Mouse (Mus musculus) embryonic facial prominence, embryonic 12.5 days (tissue): ENCODE data around the gene Tbc1d8. TPM values are rescaled to one million over a fixed set of nuclear protein-coding genes. Genes with fewer than 3 reads are reported as not detected.

Source experiments
- ATAC-seq: fragments of 200-750 bp; cut with Nextera tagmentation; 2 replicates; pipeline ENCODE4 v1.8.0; 2017; ENCODE audit not compliant: insufficient number of reproducible peaks, insufficient read depth, low FRiP score, low TSS enrichment
- H3K27ac ChIP-seq: fragments of 300-500 bp; sonication (generic); 2 replicates; pipeline ENCODE4 v1.5.1; 2016; ENCODE audit warnings: mild to moderate bottlenecking
- H3K27me3 ChIP-seq: fragments of 300-500 bp; sonication (generic); 2 replicates; pipeline ENCODE4 v1.6.1; 2016; ENCODE audit warnings: mild to moderate bottlenecking, moderate library complexity
- H3K36me3 ChIP-seq: fragments of 300-500 bp; sonication (generic); 2 replicates; pipeline ENCODE4 v1.6.1; 2016; ENCODE audit warnings: mild to moderate bottlenecking
- H3K4me1 ChIP-seq: fragments of 300-500 bp; sonication (generic); 2 replicates; pipeline ENCODE4 v1.6.1; 2016
- H3K4me2 ChIP-seq: fragments of 300-500 bp; sonication (generic); replicated peaks from 2 replicates; pipeline ENCODE4 v1.6.1; 2016; ENCODE audit warnings: mild to moderate bottlenecking, moderate library complexity
- H3K4me3 ChIP-seq: fragments of 300-500 bp; sonication (generic); 2 replicates; pipeline ENCODE4 v1.5.1; 2016; ENCODE audit warnings: mild to moderate bottlenecking
- H3K9ac ChIP-seq: fragments of 300-500 bp; sonication (generic); 2 replicates; pipeline ENCODE4 v1.6.1; 2016; ENCODE audit warnings: mild to moderate bottlenecking, moderate library complexity
- H3K9me3 ChIP-seq: fragments of 300-500 bp; sonication (generic); 2 replicates; pipeline ENCODE4 v1.6.1; 2016; ENCODE audit warnings: mild to moderate bottlenecking, moderate library complexity
- WGBS: fragments of 180-500 bp; shearing (Covaris S2); methylation state at CpG from one replicate; pipeline ENCODE4 v1.1.7; 2016; 5-methylcytosine and 5-hydroxymethylcytosine counted together
- polyA plus RNA-seq: library from polyadenylated mRNA; unstranded; fragments of >200 nt; fragmentation: Nextera tagmentation; extraction: Ambion mirVana; gene quantifications from 2 replicates; pipeline ENCODE4 v1.2.1, GENCODE M21; 2016

Gene Tbc1d8
- polyA plus RNA-seq, 1 experiment from 2014 or later, result 9.4 TPM

GRCm38 (mm10) chr1:39372220-39372843 lies 106.2 kb downstream of the Tbc1d8 start:
- no peak overlapping the region for H3K9ac ChIP-seq
- no peak overlapping the region for H3K27ac ChIP-seq
- peaks cover 13% of the 10 kb centered on the region for H3K4me1 ChIP-seq
- H3K27me3 ChIP-seq, result no peaks in the 10 kb centered on the region
- H3K4me3 ChIP-seq, result no peak overlapping the region
- WGBS, result 85% methylated on average over 8 of the region's 8 CpGs
- H3K36me3 ChIP-seq, result peaks cover 51% of the 10 kb centered on the region
- H3K4me2 ChIP-seq, result no peak overlapping the region
- no peaks in the 10 kb centered on the region for H3K9me3 ChIP-seq
- ATAC-seq, result no peak

- H3K27me3 ChIP-seq, result no peaks in the 10 kb centered on the region
- H3K9me3 ChIP-seq, result no peaks in the 10 kb centered on the region
- H3K4me2 ChIP-seq, result no peak overlapping the region
- no peak for ATAC-seq
- no peak overlapping the region for H3K9ac ChIP-seq
- H3K4me3 ChIP-seq, result no peak overlapping the region
- peaks cover 51% of the 10 kb centered on the region for H3K36me3 ChIP-seq
- peaks cover 19% of the 10 kb centered on the region for H3K4me1 ChIP-seq
- WGBS, result 92% methylated on average over 6 of the region's 6 CpGs
- H3K27ac ChIP-seq, result no peak overlapping the region
Measured at GRCm38 (mm10) chr1:39370431-39370830, 108.1 kb downstream of the Tbc1d8 start.

- Histone ChIP-seq H3K9me3 (no peaks in the 10 kb centered on the region), H3K4me1 (peaks cover 19% of the 10 kb centered on the region), H3K36me3 (peaks cover 39% of the 10 kb centered on the region), H3K4me2 (peak overlapping the region; percentile 90), H3K9ac (peak overlapping the region; percentile 98), H3K27me3 (no peaks in the 10 kb centered on the region), H3K4me3 (peak overlapping the region; percentile 95), H3K27ac (peak overlapping the region; percentile 91)
- under 1% methylated on average over 34 of the region's 34 CpGs for WGBS
- ATAC-seq, result peak; percentile 19; the same call in 1 of the 2 replicates
Measured at GRCm38 (mm10) chr1:39368267-39368841, 110.2 kb downstream of the Tbc1d8 start.

- H3K4me1 ChIP-seq, result peaks cover 19% of the 10 kb centered on the region
- H3K27me3 ChIP-seq, result no peaks in the 10 kb centered on the region
- WGBS, result under 1% methylated on average over 59 of the region's 62 CpGs
- ATAC-seq, result peak; percentile 96
- peak within 1 kb of the TSS; percentile 91 for H3K27ac ChIP-seq
- peaks cover 33% of the 10 kb centered on the region for H3K36me3 ChIP-seq
- H3K4me3 ChIP-seq, result peak within 1 kb of the TSS; percentile 95
- peak within 1 kb of the TSS; percentile 98 for H3K9ac ChIP-seq
- H3K9me3 ChIP-seq, result no peaks in the 10 kb centered on the region
- H3K4me2 ChIP-seq, result peak within 1 kb of the TSS; percentile 90
Measured at GRCm38 (mm10) chr1:39367601-39368266, 110.8 kb downstream of the Tbc1d8 start, which contains the start of gene Rpl31. Rpl31 (plus strand) TSS chr1:39367842.

GRCm38 (mm10) chr1:39367045-39367444 lies 111.5 kb downstream of the Tbc1d8 start:
- Histone ChIP-seq H3K36me3 (peaks cover 26% of the 10 kb centered on the region), H3K27ac (0 out of 2 replicates have a peak overlapping the region, but pooled peaks have one; percentile 23), H3K9ac (peak overlapping the region; percentile 45; the same call in 1 of the 2 replicates), H3K4me3 (peak overlapping the region; percentile 95), H3K4me1 (peaks cover 26% of the 10 kb centered on the region), H3K27me3 (0 out of 2 replicates have a peak, but pooled peaks cover 2% of the 10 kb centered on the region), H3K4me2 (peak overlapping the region; percentile 60), H3K9me3 (no peaks in the 10 kb centered on the region)
- ATAC-seq, result peak; percentile 16; the same call in 1 of the 2 replicates
- 21% methylated on average over 6 of the region's 6 CpGs for WGBS

GRCm38 (mm10) chr1:39365562-39365961 lies 113.0 kb downstream of the Tbc1d8 start:
- no peak for ATAC-seq

GRCm38 (mm10) chr1:39362515-39362893 lies 116.1 kb downstream of the Tbc1d8 start:
- Histone ChIP-seq H3K4me2 (no peak overlapping the region; the same call in 1 of the 2 replicates), H3K27ac (no peak overlapping the region), H3K4me3 (no peak overlapping the region), H3K9ac (no peak overlapping the region), H3K27me3 (0 out of 2 replicates have a peak, but pooled peaks cover 7% of the 10 kb centered on the region), H3K9me3 (no peaks in the 10 kb centered on the region), H3K36me3 (no peaks in the 10 kb centered on the region), H3K4me1 (peaks cover 18% of the 10 kb centered on the region; the same call in 1 of the 2 replicates)
- ATAC-seq, result no peak
- 51% methylated on average over 7 of the region's 7 CpGs for WGBS

More at GRCm38 (mm10) chr1:39365562-39365961, 113.0 kb downstream of the Tbc1d8 start:
- 13% methylated on average over 1 of the region's 1 CpGs for WGBS
- Histone ChIP-seq H3K9ac (no peak overlapping the region), H3K27ac (no peak overlapping the region), H3K27me3 (0 out of 2 replicates have a peak, but pooled peaks cover 6% of the 10 kb centered on the region), H3K4me2 (no peak overlapping the region), H3K9me3 (no peaks in the 10 kb centered on the region), H3K36me3 (peaks cover 11% of the 10 kb centered on the region), H3K4me1 (peaks cover 31% of the 10 kb centered on the region), H3K4me3 (no peak overlapping the region)

GRCm38 (mm10) chr1:39361754-39362514 lies 116.6 kb downstream of the Tbc1d8 start:
- H3K4me1 ChIP-seq, result peaks cover 16% of the 10 kb centered on the region; the same call in 1 of the 2 replicates
- no peak for ATAC-seq
- WGBS, result 28% methylated on average over 24 of the region's 24 CpGs
- no peaks in the 10 kb centered on the region for H3K36me3 ChIP-seq
- H3K4me2 ChIP-seq, result peak overlapping the region; percentile 44
- no peaks in the 10 kb centered on the region for H3K9me3 ChIP-seq
- H3K9ac ChIP-seq, result peak overlapping the region; percentile 24; the same call in 1 of the 2 replicates
- no peak overlapping the region for H3K27ac ChIP-seq
- peak overlapping the region; percentile 22 for H3K4me3 ChIP-seq
- 0 out of 2 replicates have a peak, but pooled peaks cover 9% of the 10 kb centered on the region for H3K27me3 ChIP-seq

GRCm38 (mm10) chr1:39349427-39349826 lies 129.1 kb downstream of the Tbc1d8 start:
- WGBS, result 81% methylated on average over 7 of the region's 7 CpGs
- no peak overlapping the region for H3K27ac ChIP-seq

GRCm38 (mm10) chr1:39349001-39349400 lies 129.6 kb downstream of the Tbc1d8 start:
- Histone ChIP-seq H3K4me2 (no peak overlapping the region), H3K4me1 (no peaks in the 10 kb centered on the region), H3K9me3 (no peaks in the 10 kb centered on the region), H3K36me3 (no peaks in the 10 kb centered on the region), H3K27me3 (0 out of 2 replicates have a peak, but pooled peaks cover 11% of the 10 kb centered on the region), H3K27ac (no peak overlapping the region), H3K4me3 (no peak overlapping the region), H3K9ac (no peak overlapping the region)
- ATAC-seq, result no peak
- WGBS, result 65% methylated on average over 1 of the region's 1 CpGs

More at GRCm38 (mm10) chr1:39349427-39349826, 129.1 kb downstream of the Tbc1d8 start:
- Histone ChIP-seq H3K4me3 (no peak overlapping the region), H3K4me1 (no peaks in the 10 kb centered on the region), H3K36me3 (no peaks in the 10 kb centered on the region), H3K9me3 (no peaks in the 10 kb centered on the region), H3K27me3 (0 out of 2 replicates have a peak, but pooled peaks cover 11% of the 10 kb centered on the region), H3K4me2 (no peak overlapping the region), H3K9ac (no peak overlapping the region)
- ATAC-seq, result no peak
